Mouse (Mus musculus) cortical plate, adult 2 months (tissue): ENCODE results near the gene Prkcd.

Experiments
- CTCF ChIP-seq: fragments of 200-500 bp; IDR thresholded peaks from 2 replicates; pipeline ENCODE4 v1.5.1; 2011; ENCODE audit warnings: mild to moderate bottlenecking, control low read depth, low read length; ENCODE audit not compliant: insufficient read depth; ENCODE audit errors: extremely low read depth
- POLR2A ChIP-seq: fragments of 200-500 bp; IDR thresholded peaks from 2 replicates; pipeline ENCODE4 v1.6.1; 2011; ENCODE audit warnings: mild to moderate bottlenecking, low read length, control low read depth; ENCODE audit not compliant: insufficient read depth; ENCODE audit errors: extremely low read depth

DNA sequence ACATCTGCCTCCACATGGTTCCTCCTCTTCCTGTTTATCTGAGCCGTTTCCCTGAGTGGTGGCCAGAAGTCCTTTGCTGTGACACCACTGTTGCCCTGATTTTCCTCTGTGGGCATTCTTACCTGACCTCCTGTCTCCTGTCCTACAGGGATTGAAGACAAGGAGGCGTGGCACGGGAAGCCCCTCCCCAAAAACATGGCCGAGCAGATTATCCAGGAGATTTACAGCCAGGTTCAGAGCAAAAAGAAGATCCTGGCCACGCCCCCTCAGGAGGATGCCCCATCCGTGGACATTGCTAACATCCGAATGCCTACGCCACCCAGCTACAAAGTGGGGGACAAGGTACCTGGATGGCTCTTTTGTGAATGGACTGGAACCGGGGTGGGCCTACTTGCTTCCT lies 58.0 kb downstream of the Prkcd start:
- TF ChIP-seq POLR2A (no peak), CTCF (no peak)
